Mouse (Mus musculus): ENCODE data around the gene Rcor3.

DNA sequence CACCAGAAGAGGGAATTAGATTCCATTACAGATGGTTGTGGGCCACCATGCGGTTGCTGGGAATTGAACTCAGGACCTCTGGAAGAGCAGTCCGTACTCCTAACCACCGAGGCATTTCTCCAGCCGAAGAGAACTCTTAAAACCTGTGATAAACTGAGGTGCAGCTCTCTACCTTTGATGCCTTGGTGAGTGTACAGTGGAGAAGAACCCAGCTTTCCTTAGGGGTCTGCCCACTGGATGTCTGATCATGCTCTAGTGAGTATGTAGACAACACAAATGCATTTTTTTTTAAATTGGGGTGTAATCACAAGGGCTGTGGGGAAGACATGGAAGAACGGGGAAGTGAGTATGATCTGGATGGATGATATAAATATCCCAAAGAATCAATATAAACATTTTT is 42.2 kb downstream of the Rcor3 start:
- TF ChIP-seq CTCF (IDR thresholded peaks at IDR 0.05; ENCODE audit: borderline replicate concordance, insufficient read depth, low read depth, low read length) (no peak), POLR2A (IDR thresholded peaks at IDR 0.05; ENCODE audit: borderline replicate concordance, insufficient read depth, low read length) (no peak)
